Mouse (Mus musculus): ENCODE measurements at regions not wholly inside any gene's neighbourhood (a gene's known extent, or its start where the extent isn't known, plus 50 kb on each side); places are given as distances from the start of the nearest gene placed in this dataset.

DNA sequence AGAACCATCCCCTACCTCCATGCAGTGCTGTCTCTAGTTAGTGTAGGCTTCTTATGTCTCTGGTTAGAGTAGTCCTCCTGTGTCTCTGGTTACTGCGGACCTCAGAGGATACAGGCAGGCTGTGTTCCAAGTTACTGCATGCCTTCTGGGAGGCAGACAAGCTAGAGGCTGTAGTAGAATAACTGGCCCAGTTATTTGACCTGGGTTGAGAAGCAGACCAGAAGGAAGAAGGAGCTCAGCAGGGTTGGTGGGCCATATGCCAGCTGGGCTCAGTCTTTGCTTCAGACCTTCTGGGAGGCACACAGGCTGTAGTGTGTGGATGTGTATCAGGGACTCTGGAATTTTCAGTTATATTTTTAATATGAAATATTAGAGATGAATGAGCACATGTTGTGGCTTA, 581.6 kb upstream of the Bche start:
- TF ChIP-seq CTCF (IDR thresholded peaks at IDR 0.05; ENCODE audit: borderline replicate concordance, insufficient read depth, low read depth, low read length) = no peak
- TF ChIP-seq POLR2A (IDR thresholded peaks at IDR 0.05; ENCODE audit: borderline replicate concordance, insufficient read depth, low read length) = no peak
- peak; percentile 38 to 60 for DNase-seq
- WGBS = 6% methylated on average over 1 of the region's 1 CpGs
- Histone ChIP-seq H3K27me3 (ENCODE audit: control insufficient read depth, insufficient read depth, low read length) (no peaks in the 10 kb centered on the region), H3K4me3 (replicated peaks; ENCODE audit: insufficient read depth, low read depth, low read length) (no peak overlapping the region), H3K4me1 (ENCODE audit: control insufficient read depth, insufficient read depth, low read length) (no peaks in the 10 kb centered on the region), H3K27ac (ENCODE audit: insufficient read depth, low read length) (no peak overlapping the region)

DNA sequence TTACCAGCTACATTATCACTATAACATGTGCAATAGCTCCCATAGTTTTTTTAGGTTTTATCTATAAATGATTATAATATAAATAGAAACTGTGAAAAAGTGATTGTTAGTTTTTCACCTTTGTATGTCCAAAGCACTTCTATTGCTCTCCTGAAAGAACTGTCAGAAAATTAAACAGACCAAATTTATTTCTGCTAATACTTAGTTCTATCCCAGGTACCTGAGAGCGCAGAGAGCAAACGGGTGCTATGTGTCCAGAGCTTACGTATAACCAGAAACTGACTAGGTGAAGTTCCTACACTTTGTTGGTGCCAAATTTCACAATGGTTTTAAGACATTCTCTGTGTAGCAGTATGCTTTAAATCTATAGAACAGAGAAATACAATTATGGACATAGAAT, 535.4 kb upstream of the Bche start:
- TF ChIP-seq POLR2A (IDR thresholded peaks at IDR 0.05; ENCODE audit: borderline replicate concordance, insufficient read depth, low read length) = no peak
- no peak for DNase-seq
- Histone ChIP-seq H3K27me3 (ENCODE audit: control insufficient read depth, insufficient read depth, low read length) (no peaks in the 10 kb centered on the region), H3K27ac (ENCODE audit: insufficient read depth, low read length) (no peak overlapping the region), H3K4me3 (replicated peaks; ENCODE audit: insufficient read depth, low read depth, low read length) (no peak overlapping the region), H3K4me1 (ENCODE audit: control insufficient read depth, insufficient read depth, low read length) (no peaks in the 10 kb centered on the region)
- 97% methylated on average over 3 of the region's 3 CpGs for WGBS

All from cerebellum, adult 2 months (tissue).